22 mouse cellular contexts compared by ENCODE assay signal in the genomic region with DNA sequence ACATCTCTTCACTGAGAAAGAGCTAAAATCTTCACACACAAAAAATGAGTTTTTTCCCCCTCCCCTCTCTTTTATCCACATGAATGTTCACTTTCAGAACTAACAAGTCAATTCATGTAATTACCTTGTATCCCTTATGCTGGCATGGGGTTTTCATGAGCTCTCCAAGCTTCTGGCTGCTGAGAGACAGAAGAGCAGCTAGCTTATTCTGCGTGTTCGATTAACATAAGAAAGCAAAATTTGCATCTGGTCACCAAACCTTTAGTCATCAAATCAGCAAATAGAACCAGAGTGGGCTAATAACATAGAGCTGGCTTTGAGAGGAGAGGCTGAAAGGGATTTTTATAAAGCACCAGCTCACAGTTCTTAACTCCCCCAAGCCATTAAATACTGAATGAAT.
A peak's percentile ranks its signal among the peaks of the same experiment; 100 is the strongest.
DNase-seq lines count a peak whose midpoint lies in the region; ATAC-seq and TF ChIP-seq lines count a peak whose summit lies in the region.
"Had no signal": no experiment of that assay in that cellular context is flagged by ENCODE, and none has a peak within 500 bp of the region (broad histone marks: within the 10 kb centered on the region; RNA-seq: fewer than 3 reads in every experiment).

No protein-coding gene starts in this region.

- H3K4me3 ChIP-seq in forebrain, embryonic 11.5 days (ENCODE audit: low read depth, low read length), result no peak overlapping the region
- H3K4me3 ChIP-seq in forebrain, embryonic 10.5 days, result no peak overlapping the region
- no peak overlapping the region for H3K4me3 ChIP-seq in forebrain, embryonic 14.5 days (ENCODE audit: low read depth, low read length)
- no peak overlapping the region for H3K4me3 ChIP-seq in forebrain, postnatal 0 days (ENCODE audit: low read depth, low read length)
- H3K4me3 ChIP-seq: heart, adult 2 months; heart, embryonic 10.5 days; heart, embryonic 13.5 days had no signal

- no peaks in the 10 kb centered on the region for H3K4me1 ChIP-seq in forebrain, embryonic 11.5 days (replicated peaks; ENCODE audit: control insufficient read depth, insufficient read depth, low read length)
- H3K4me1 ChIP-seq in forebrain, embryonic 10.5 days, result no peaks in the 10 kb centered on the region
- 0 out of 2 replicates have a peak, but pooled peaks cover 4% of the 10 kb centered on the region for H3K4me1 ChIP-seq in forebrain, embryonic 14.5 days (ENCODE audit: control insufficient read depth, insufficient read depth, low read length)
- H3K4me1 ChIP-seq in forebrain, postnatal 0 days (ENCODE audit: insufficient read depth), result no peaks in the 10 kb centered on the region; the same call in 1 of the 2 replicates
- H3K4me1 ChIP-seq: heart, embryonic 10.5 days had no signal

- no peak for TF ChIP-seq CTCF in brain, embryonic 14.5 days (IDR thresholded peaks at IDR 0.05; ENCODE audit: borderline replicate concordance, extremely low read depth, insufficient read depth, insufficient read length)
- TF ChIP-seq CTCF in forebrain, postnatal 0 days (IDR thresholded peaks at IDR 0.05; ENCODE audit: low read depth), result no peak

- no peak for TF ChIP-seq POLR2A in brain, embryonic 14.5 days (IDR thresholded peaks at IDR 0.05; ENCODE audit: borderline replicate concordance, extremely low read depth, insufficient read depth, insufficient read length, poor library complexity, severe bottlenecking)

- H3K27ac ChIP-seq in forebrain, embryonic 11.5 days (ENCODE audit: low read depth, low read length), result no peak overlapping the region
- no peak overlapping the region for H3K27ac ChIP-seq in forebrain, embryonic 10.5 days
- no peak overlapping the region for H3K27ac ChIP-seq in forebrain, embryonic 14.5 days (ENCODE audit: low read depth, low read length)
- no peak overlapping the region for H3K27ac ChIP-seq in forebrain, postnatal 0 days (ENCODE audit: low read depth, low read length)
- H3K27ac ChIP-seq: heart, adult 2 months; heart, embryonic 10.5 days; heart, embryonic 13.5 days; hindbrain, embryonic 14.5 days had no signal

- no peaks in the 10 kb centered on the region for H3K9me3 ChIP-seq in forebrain, embryonic 11.5 days (ENCODE audit: control insufficient read depth, low read length)
- H3K9me3 ChIP-seq in forebrain, embryonic 10.5 days, result no peaks in the 10 kb centered on the region; the same call in 1 of the 2 replicates
- no peaks in the 10 kb centered on the region for H3K9me3 ChIP-seq in forebrain, embryonic 14.5 days (replicated peaks; ENCODE audit: control insufficient read depth, low read length)
- 0 out of 2 replicates have a peak, but pooled peaks cover 7% of the 10 kb centered on the region for H3K9me3 ChIP-seq in forebrain, postnatal 0 days (ENCODE audit: low read length)

- no peaks in the 10 kb centered on the region for H3K27me3 ChIP-seq in forebrain, embryonic 11.5 days (ENCODE audit: control insufficient read depth, insufficient read depth, low read length)
- H3K27me3 ChIP-seq in forebrain, embryonic 10.5 days (ENCODE audit: poor library complexity, severe bottlenecking), result no peaks in the 10 kb centered on the region
- H3K27me3 ChIP-seq in forebrain, embryonic 14.5 days (replicated peaks; ENCODE audit: control insufficient read depth, insufficient read depth, low read length), result no peaks in the 10 kb centered on the region
- H3K27me3 ChIP-seq in forebrain, postnatal 0 days (ENCODE audit: insufficient read depth, low read length), result no peaks in the 10 kb centered on the region
- H3K27me3 ChIP-seq: heart, embryonic 13.5 days had no signal

- ATAC-seq in forebrain, embryonic 11.5 days (replicated peaks; ENCODE audit: low FRiP score), result peak; percentile 53; the same call in 1 of the 2 replicates
- ATAC-seq in forebrain, embryonic 14.5 days, result peak; percentile 86
- ATAC-seq in forebrain, postnatal 0 days, result peak; percentile 43; the same call in 1 of the 2 replicates
- ATAC-seq: intestine, postnatal 0 days had no signal

- 58% methylated on average over 2 of the region's 2 CpGs for WGBS in forebrain, embryonic 11.5 days
- WGBS in forebrain, embryonic 10.5 days, result 56% methylated on average over 2 of the region's 2 CpGs
- 5% methylated on average over 2 of the region's 2 CpGs for WGBS in forebrain, embryonic 14.5 days
- WGBS in forebrain, postnatal 0 days, result 9% methylated on average over 2 of the region's 2 CpGs

- no peak overlapping the region for H3K4me2 ChIP-seq in forebrain, embryonic 11.5 days (ENCODE audit: low read depth, low read length, severe bottlenecking)
- H3K4me2 ChIP-seq in forebrain, embryonic 14.5 days (ENCODE audit: low read length), result no peak overlapping the region
- H3K4me2 ChIP-seq in forebrain, postnatal 0 days (ENCODE audit: low read depth), result no peak overlapping the region
- H3K4me2 ChIP-seq: heart, embryonic 13.5 days; hindbrain, embryonic 14.5 days had no signal

- DNase-seq in forebrain, embryonic 11.5 days (ENCODE audit: low spot score), result no peak
- DNase-seq in forebrain, embryonic 10.5 days (ENCODE audit: extremely low spot score, low spot score), result no peak
- peak; percentile 81 for DNase-seq in brain, embryonic 14.5 days (ENCODE audit: low read depth)
- peak; percentile 72 for DNase-seq in forebrain, embryonic 14.5 days (ENCODE audit: low spot score)
- DNase-seq in forebrain, postnatal 0 days, result peak; percentile 12
- DNase-seq in left cerebral cortex, adult 8-10 months (ENCODE audit: low spot score in 2 of 2), result no peak
- no peak for DNase-seq in urinary bladder, postnatal 25 days (ENCODE audit: low spot score)
- DNase-seq in gastrocnemius, adult 18-20 months (ENCODE audit: low spot score), result no peak
- DNase-seq: adrenal gland, adult 2 months; adrenal gland, postnatal 14 days; cerebellum, adult 11-12 months; cerebellum, adult 8-10 months; cerebellum, postnatal 10 days; gastrocnemius, postnatal 10 days; gastrocnemius, postnatal 36 days; heart, adult 2 months; heart, postnatal 14 days; heart, postnatal 4 days had no signal

- H3K9ac ChIP-seq in forebrain, embryonic 11.5 days (ENCODE audit: low read length), result no peak overlapping the region
- no peak overlapping the region for H3K9ac ChIP-seq in forebrain, embryonic 14.5 days (ENCODE audit: low read length)
- H3K9ac ChIP-seq in forebrain, postnatal 0 days, result no peak overlapping the region
- H3K9ac ChIP-seq: heart, embryonic 13.5 days; hindbrain, embryonic 14.5 days had no signal

- no peaks in the 10 kb centered on the region for H3K36me3 ChIP-seq in forebrain, embryonic 11.5 days (ENCODE audit: control insufficient read depth, insufficient read depth, low read length)
- H3K36me3 ChIP-seq in forebrain, embryonic 10.5 days (replicated peaks), result no peaks in the 10 kb centered on the region
- no peaks in the 10 kb centered on the region for H3K36me3 ChIP-seq in forebrain, embryonic 14.5 days (ENCODE audit: control insufficient read depth, insufficient read depth, low read length)
- no peaks in the 10 kb centered on the region for H3K36me3 ChIP-seq in forebrain, postnatal 0 days (ENCODE audit: insufficient read depth)
- H3K36me3 ChIP-seq: heart, embryonic 10.5 days; heart, embryonic 13.5 days had no signal

Comparison
In these comparisons a context has a peak if more than half of its experiments do, and no peak if none do; other contexts are left out.
1. DNase-seq: peak in brain, embryonic 14.5 days (single experiment), forebrain, embryonic 14.5 days (single experiment) and forebrain, postnatal 0 days (single experiment); none in forebrain, embryonic 11.5 days (single experiment), forebrain, embryonic 10.5 days (single experiment), left cerebral cortex, adult 8-10 months (0 of 2), urinary bladder, postnatal 25 days (single experiment) and gastrocnemius, adult 18-20 months (single experiment).
2. Peak in every context shown above with its lines, with median percentiles within 50 percentile points of each other: ATAC-seq.